In genomic region chr19:24271746-24272426, GRCm38 (mm10) we compare ENCODE assay signal across 8 mouse cellular contexts. TPM values are rescaled to one million over a fixed set of nuclear protein-coding genes. Genes with fewer than 3 reads are reported as not detected.
DNase-seq lines count a peak whose midpoint lies in the region; ATAC-seq and TF ChIP-seq lines count a peak whose summit lies in the region.

No protein-coding gene starts in this region.

- no peaks in the 10 kb centered on the region for H3K36me3 ChIP-seq in ES-Bruce4 (ENCODE audit: control insufficient read depth, insufficient read depth, low read length, poor library complexity, severe bottlenecking)
- peaks cover 11% of the 10 kb centered on the region; the same call in 1 of the 2 replicates for H3K36me3 ChIP-seq in forebrain, embryonic 12.5 days (replicated peaks)
- peaks cover 17% of the 10 kb centered on the region; the same call in 1 of the 2 replicates for H3K36me3 ChIP-seq in heart, embryonic 16.5 days (ENCODE audit: control insufficient read depth, insufficient read depth)
- peaks cover 7% of the 10 kb centered on the region for H3K36me3 ChIP-seq in liver, embryonic 14.5 days (replicated peaks; ENCODE audit: control insufficient read depth, insufficient read depth, low read depth)
- no peaks in the 10 kb centered on the region for H3K36me3 ChIP-seq in neural tube, embryonic 12.5 days
- no peaks in the 10 kb centered on the region for H3K36me3 ChIP-seq in stomach, postnatal 0 days (ENCODE audit: control insufficient read depth, insufficient read depth, low read length)

- no peaks in the 10 kb centered on the region for H3K27me3 ChIP-seq in ES-Bruce4 (ENCODE audit: control insufficient read depth, insufficient read depth, low read length, poor library complexity, severe bottlenecking)
- H3K27me3 ChIP-seq in forebrain, embryonic 12.5 days = no peaks in the 10 kb centered on the region
- no peaks in the 10 kb centered on the region for H3K27me3 ChIP-seq in heart, embryonic 16.5 days (ENCODE audit: control insufficient read depth, insufficient read depth, low read length)
- H3K27me3 ChIP-seq in liver, embryonic 14.5 days (ENCODE audit: control insufficient read depth, insufficient read depth, low read length) = no peaks in the 10 kb centered on the region
- no peaks in the 10 kb centered on the region for H3K27me3 ChIP-seq in neural tube, embryonic 12.5 days (replicated peaks)
- H3K27me3 ChIP-seq in stomach, postnatal 0 days (ENCODE audit: control insufficient read depth, insufficient read depth, low read length) = no peaks in the 10 kb centered on the region

- H3K4me1 ChIP-seq in ES-Bruce4 (ENCODE audit: control insufficient read depth, insufficient read depth, low read length) = peaks cover 5% of the 10 kb centered on the region
- peaks cover 41% of the 10 kb centered on the region for H3K4me1 ChIP-seq in forebrain, embryonic 12.5 days
- H3K4me1 ChIP-seq in heart, embryonic 16.5 days (ENCODE audit: control insufficient read depth, insufficient read depth, low read length) = peaks cover 5% of the 10 kb centered on the region
- peaks cover 11 to 18% of the 10 kb centered on the region in 2 experiments for H3K4me1 ChIP-seq in liver, embryonic 14.5 days (replicated peaks; ENCODE audit: control insufficient read depth in 2 of 2, insufficient read depth in 2 of 2, low read length in 1 of 2)
- H3K4me1 ChIP-seq in neural tube, embryonic 12.5 days = peaks cover 24% of the 10 kb centered on the region
- peaks cover 3% of the 10 kb centered on the region; the same call in 1 of the 2 replicates for H3K4me1 ChIP-seq in stomach, postnatal 0 days (replicated peaks; ENCODE audit: control insufficient read depth, insufficient read depth)

- TF ChIP-seq EP300 in ES-Bruce4 (IDR thresholded peaks at IDR 0.05; ENCODE audit: insufficient read depth, low read depth, low read length) = no peak
- no peak for TF ChIP-seq EP300 in liver, embryonic 14.5 days (IDR thresholded peaks at IDR 0.05; ENCODE audit: low read depth)
- no peak for TF ChIP-seq EP300 in stomach, postnatal 0 days (optimal IDR thresholded peaks at IDR 0.05)

- no peak overlapping the region for H3K4me3 ChIP-seq in ES-Bruce4 (ENCODE audit: low read depth, low read length)
- H3K4me3 ChIP-seq in forebrain, embryonic 12.5 days (replicated peaks) = no peak overlapping the region
- peak overlapping the region; percentile 20 for H3K4me3 ChIP-seq in heart, embryonic 16.5 days (ENCODE audit: low read length)
- H3K4me3 ChIP-seq in liver, embryonic 14.5 days (ENCODE audit: insufficient read depth in 1 of 2, low read depth in 2 of 2, low read length in 2 of 2) = no peak overlapping the region
- H3K4me3 ChIP-seq in neural tube, embryonic 12.5 days = no peak overlapping the region
- H3K4me3 ChIP-seq in stomach, postnatal 0 days (ENCODE audit: low read depth, low read length) = no peak overlapping the region

- DNase-seq in c-Kit-positive CD71-positive TER-119-positive erythroid progenitor cells, embryonic 14.5 days (ENCODE audit: low spot score) = peak; percentile 78
- DNase-seq in kidney, postnatal 25 days = peak; percentile 83 to 92
- peak; percentile 59 to 64 (median 64) for DNase-seq in liver, embryonic 14.5 days (ENCODE audit: low read depth in 3 of 3, low spot score in 3 of 3)
- peak; percentile 93 for DNase-seq in stomach, postnatal 0 days (ENCODE audit: low spot score)

- TF ChIP-seq CTCF in ES-Bruce4 (IDR thresholded peaks at IDR 0.05; ENCODE audit: low read depth, low read length) = peak; percentile 88
- TF ChIP-seq CTCF in liver, embryonic 14.5 days (IDR thresholded peaks at IDR 0.05; ENCODE audit: low read depth) = peak; percentile 97
- peak; percentile 96 for TF ChIP-seq CTCF in stomach, postnatal 0 days (IDR thresholded peaks at IDR 0.05; ENCODE audit: low read depth)

- no peaks in the 10 kb centered on the region for H3K9me3 ChIP-seq in ES-Bruce4 (replicated peaks; ENCODE audit: control insufficient read depth, insufficient read depth, low read length, poor library complexity, severe bottlenecking)
- H3K9me3 ChIP-seq in forebrain, embryonic 12.5 days = no peaks in the 10 kb centered on the region
- no peaks in the 10 kb centered on the region for H3K9me3 ChIP-seq in heart, embryonic 16.5 days (replicated peaks; ENCODE audit: control insufficient read depth, low read length)
- H3K9me3 ChIP-seq in liver, embryonic 14.5 days (ENCODE audit: control insufficient read depth, low read length) = no peaks in the 10 kb centered on the region
- no peaks in the 10 kb centered on the region for H3K9me3 ChIP-seq in neural tube, embryonic 12.5 days
- no peaks in the 10 kb centered on the region for H3K9me3 ChIP-seq in stomach, postnatal 0 days (ENCODE audit: control insufficient read depth, low read length)

- H3K27ac ChIP-seq in ES-Bruce4 (ENCODE audit: insufficient read depth, low read length) = no peak overlapping the region
- H3K27ac ChIP-seq in forebrain, embryonic 12.5 days = 0 out of 2 replicates have a peak overlapping the region, but pooled peaks have one; percentile 19
- H3K27ac ChIP-seq in heart, embryonic 16.5 days (ENCODE audit: low read length) = no peak overlapping the region
- no peak overlapping the region for H3K27ac ChIP-seq in liver, embryonic 14.5 days
- H3K27ac ChIP-seq in neural tube, embryonic 12.5 days = no peak overlapping the region
- H3K27ac ChIP-seq in stomach, postnatal 0 days (replicated peaks) = no peak overlapping the region

- no peak for TF ChIP-seq POLR2A in ES-Bruce4 (IDR thresholded peaks at IDR 0.05; ENCODE audit: insufficient read depth, low read length)

- peak overlapping the region; percentile 24; the same call in 1 of the 2 replicates for H3K4me2 ChIP-seq in forebrain, embryonic 12.5 days
- peak overlapping the region; percentile 47 for H3K4me2 ChIP-seq in heart, embryonic 16.5 days (ENCODE audit: low read depth, low read length)
- no peak overlapping the region; the same call in 1 of the 2 replicates for H3K4me2 ChIP-seq in liver, embryonic 14.5 days (ENCODE audit: low read depth)
- peak overlapping the region; percentile 33; the same call in 1 of the 2 replicates for H3K4me2 ChIP-seq in neural tube, embryonic 12.5 days (replicated peaks)
- peak overlapping the region; percentile 35 for H3K4me2 ChIP-seq in stomach, postnatal 0 days (replicated peaks; ENCODE audit: low read depth)

- ATAC-seq in forebrain, embryonic 12.5 days (ENCODE audit: low FRiP score) = peak; percentile 76
- peak; percentile 80 for ATAC-seq in heart, embryonic 16.5 days (replicated peaks; ENCODE audit: extremely low read depth, insufficient read depth, low FRiP score)
- ATAC-seq in liver, embryonic 14.5 days (ENCODE audit: insufficient read depth) = peak; percentile 67
- ATAC-seq in neural tube, embryonic 12.5 days (ENCODE audit: low FRiP score, low read depth) = peak; percentile 76
- ATAC-seq in stomach, postnatal 0 days (ENCODE audit: low FRiP score, low TSS enrichment) = peak; percentile 96

- H3K9ac ChIP-seq in ES-Bruce4 (ENCODE audit: low read depth, poor library complexity, severe bottlenecking) = no peak overlapping the region
- no peak overlapping the region for H3K9ac ChIP-seq in forebrain, embryonic 12.5 days
- 0 out of 2 replicates have a peak overlapping the region, but pooled peaks have one; percentile 30 for H3K9ac ChIP-seq in heart, embryonic 16.5 days (ENCODE audit: low read length)
- H3K9ac ChIP-seq in liver, embryonic 14.5 days (replicated peaks) = no peak overlapping the region
- no peak overlapping the region for H3K9ac ChIP-seq in neural tube, embryonic 12.5 days
- peak overlapping the region; percentile 41; the same call in 1 of the 2 replicates for H3K9ac ChIP-seq in stomach, postnatal 0 days (ENCODE audit: low read length)

- WGBS in forebrain, embryonic 12.5 days = 47% methylated on average over 16 of the region's 16 CpGs
- 45% methylated on average over 16 of the region's 16 CpGs for WGBS in heart, embryonic 16.5 days
- WGBS in liver, embryonic 14.5 days (ENCODE audit: insufficient replicate concordance) = 45% methylated on average over 16 of the region's 16 CpGs
- WGBS in neural tube, embryonic 12.5 days = 45% methylated on average over 16 of the region's 16 CpGs
- 39% methylated on average over 16 of the region's 16 CpGs for WGBS in stomach, postnatal 0 days

RNA-seq across cellular contexts. Expression of gene Fxn, which starts 8.5 kb away (rescaled TPM):
- 9.0 and 11.2 TPM in 2 replicates for polyA plus RNA-seq in ES-Bruce4 (2011; ENCODE audit: insufficient read depth, insufficient read length, low read depth, missing spikeins)
- 52.2 and 57.2 TPM in 2 replicates for polyA plus RNA-seq in forebrain, embryonic 12.5 days (2016; fragmentation: Nextera tagmentation; extraction: Ambion mirVana)
- polyA plus RNA-seq in heart, embryonic 16.5 days (2015; fragmentation: Nextera tagmentation; extraction: Ambion mirVana) = 65.6 and 67.6 TPM in 2 replicates
- 25.3 and 27.8 TPM in 2 replicates for polyA plus RNA-seq in liver, embryonic 14.5 days (2012; rRNA removed)
- polyA plus RNA-seq in liver, embryonic 14.5 days (2014; fragmentation: Nextera tagmentation; extraction: Ambion mirVana) = 47.4 and 49.1 TPM in 2 replicates
- polyA plus RNA-seq in neural tube, embryonic 12.5 days (2016; fragmentation: Nextera tagmentation; extraction: Ambion mirVana) = 39.4 and 41.4 TPM in 2 replicates
- 26.0 and 27.8 TPM in 2 replicates for polyA plus RNA-seq in stomach, postnatal 0 days (2015; fragmentation: Nextera tagmentation; extraction: Ambion mirVana)

RNA-seq across cellular contexts. Expression of gene Tjp2, which starts 47.1 kb away (rescaled TPM):
- polyA plus RNA-seq in ES-Bruce4 (2011; ENCODE audit: insufficient read depth, insufficient read length, low read depth, missing spikeins) = 114 and 115 TPM in 2 replicates
- 31.0 and 31.3 TPM in 2 replicates for polyA plus RNA-seq in forebrain, embryonic 12.5 days (2016; fragmentation: Nextera tagmentation; extraction: Ambion mirVana)
- polyA plus RNA-seq in heart, embryonic 16.5 days (2015; fragmentation: Nextera tagmentation; extraction: Ambion mirVana) = 22.3 and 24.9 TPM in 2 replicates
- polyA plus RNA-seq in liver, embryonic 14.5 days (2012; rRNA removed) = 2.2 and 2.9 TPM in 2 replicates
- polyA plus RNA-seq in liver, embryonic 14.5 days (2014; fragmentation: Nextera tagmentation; extraction: Ambion mirVana) = 3.2 and 4.0 TPM in 2 replicates
- polyA plus RNA-seq in neural tube, embryonic 12.5 days (2016; fragmentation: Nextera tagmentation; extraction: Ambion mirVana) = 25.5 and 28.4 TPM in 2 replicates
- polyA plus RNA-seq in stomach, postnatal 0 days (2015; fragmentation: Nextera tagmentation; extraction: Ambion mirVana) = 18.3 and 20.6 TPM in 2 replicates

Comparison
In these comparisons a context has a peak if more than half of its experiments do, and no peak if none do; other contexts are left out.
1. H3K9ac ChIP-seq: peak in heart, embryonic 16.5 days (single experiment) and stomach, postnatal 0 days (single experiment); none in ES-Bruce4 (single experiment), forebrain, embryonic 12.5 days (single experiment), liver, embryonic 14.5 days (single experiment) and neural tube, embryonic 12.5 days (single experiment).
2. Peak in every context shown above with its lines, with median percentiles within 50 percentile points of each other: CTCF ChIP-seq, DNase-seq and ATAC-seq.